Mouse (Mus musculus): Measurements from ENCODE around the gene Pikfyve. TPM values are rescaled to one million over a fixed set of nuclear protein-coding genes. Genes with fewer than 3 reads are reported as not detected.

Gene Pikfyve
- polyA plus RNA-seq, 1 experiment: 12.9 TPM

GRCm38 (mm10) chr1:65162210-65162609 lies 24.3 kb upstream of the Pikfyve start:
- Histone ChIP-seq H3K27me3 (ENCODE audit: control insufficient read depth, insufficient read depth, low read length) (no peaks in the 10 kb centered on the region), H3K4me3 (replicated peaks; ENCODE audit: insufficient read depth, low read depth, low read length) (no peak overlapping the region), H3K4me1 (ENCODE audit: control insufficient read depth, insufficient read depth, low read length) (no peaks in the 10 kb centered on the region), H3K27ac (ENCODE audit: insufficient read depth, low read length) (no peak overlapping the region)
- TF ChIP-seq POLR2A (IDR thresholded peaks at IDR 0.05; ENCODE audit: borderline replicate concordance, insufficient read depth, low read length) (no peak), CTCF (IDR thresholded peaks at IDR 0.05; ENCODE audit: borderline replicate concordance, insufficient read depth, low read depth, low read length) (no peak)
- no peak for DNase-seq
- 100% methylated on average over 1 of the region's 1 CpGs for WGBS

- H3K4me1 ChIP-seq (ENCODE audit: control insufficient read depth, insufficient read depth, low read length): no peaks in the 10 kb centered on the region
- no peak overlapping the region for H3K27ac ChIP-seq (ENCODE audit: insufficient read depth, low read length)
- no peak for TF ChIP-seq CTCF (IDR thresholded peaks at IDR 0.05; ENCODE audit: borderline replicate concordance, insufficient read depth, low read depth, low read length)
- TF ChIP-seq POLR2A (IDR thresholded peaks at IDR 0.05; ENCODE audit: borderline replicate concordance, insufficient read depth, low read length): no peak
- H3K27me3 ChIP-seq (ENCODE audit: control insufficient read depth, insufficient read depth, low read length): no peaks in the 10 kb centered on the region
- DNase-seq: no peak
- WGBS: 80% methylated on average over 1 of the region's 1 CpGs
- H3K4me3 ChIP-seq (replicated peaks; ENCODE audit: insufficient read depth, low read depth, low read length): no peak overlapping the region
These were observed 19.0 kb upstream of the Pikfyve start for GRCm38 (mm10) chr1:65167496-65167895.

GRCm38 (mm10) chr1:65169536-65169935 lies 16.9 kb upstream of the Pikfyve start:
- no peak overlapping the region for H3K4me3 ChIP-seq (replicated peaks; ENCODE audit: insufficient read depth, low read depth, low read length)
- no peak overlapping the region for H3K27ac ChIP-seq (ENCODE audit: insufficient read depth, low read length)
- no peak for DNase-seq
- WGBS: 93% methylated on average over 7 of the region's 7 CpGs
- H3K27me3 ChIP-seq (ENCODE audit: control insufficient read depth, insufficient read depth, low read length): no peaks in the 10 kb centered on the region
- TF ChIP-seq POLR2A (IDR thresholded peaks at IDR 0.05; ENCODE audit: borderline replicate concordance, insufficient read depth, low read length) (no peak), CTCF (IDR thresholded peaks at IDR 0.05; ENCODE audit: borderline replicate concordance, insufficient read depth, low read depth, low read length) (no peak)
- H3K4me1 ChIP-seq (ENCODE audit: control insufficient read depth, insufficient read depth, low read length): no peaks in the 10 kb centered on the region

GRCm38 (mm10) chr1:65169947-65170346 lies 16.5 kb upstream of the Pikfyve start:
- no peak overlapping the region for H3K4me3 ChIP-seq (replicated peaks; ENCODE audit: insufficient read depth, low read depth, low read length)
- 83% methylated on average over 5 of the region's 5 CpGs for WGBS
- no peaks in the 10 kb centered on the region for H3K27me3 ChIP-seq (ENCODE audit: control insufficient read depth, insufficient read depth, low read length)
- no peak for DNase-seq
- no peak overlapping the region for H3K27ac ChIP-seq (ENCODE audit: insufficient read depth, low read length)
- H3K4me1 ChIP-seq (ENCODE audit: control insufficient read depth, insufficient read depth, low read length): no peaks in the 10 kb centered on the region
- no peak for TF ChIP-seq CTCF (IDR thresholded peaks at IDR 0.05; ENCODE audit: borderline replicate concordance, insufficient read depth, low read depth, low read length)
- TF ChIP-seq POLR2A (IDR thresholded peaks at IDR 0.05; ENCODE audit: borderline replicate concordance, insufficient read depth, low read length): no peak

- Histone ChIP-seq H3K27ac (ENCODE audit: insufficient read depth, low read length) (no peak overlapping the region), H3K4me1 (ENCODE audit: control insufficient read depth, insufficient read depth, low read length) (no peaks in the 10 kb centered on the region), H3K27me3 (ENCODE audit: control insufficient read depth, insufficient read depth, low read length) (no peaks in the 10 kb centered on the region), H3K4me3 (replicated peaks; ENCODE audit: insufficient read depth, low read depth, low read length) (no peak overlapping the region)
- WGBS: 80% methylated on average over 4 of the region's 4 CpGs
- DNase-seq: no peak
- TF ChIP-seq CTCF (IDR thresholded peaks at IDR 0.05; ENCODE audit: borderline replicate concordance, insufficient read depth, low read depth, low read length): no peak
- no peak for TF ChIP-seq POLR2A (IDR thresholded peaks at IDR 0.05; ENCODE audit: borderline replicate concordance, insufficient read depth, low read length)
These were observed 14.9 kb upstream of the Pikfyve start for GRCm38 (mm10) chr1:65171579-65171978.

GRCm38 (mm10) chr1:65173716-65174115 lies 12.8 kb upstream of the Pikfyve start:
- Histone ChIP-seq H3K27me3 (ENCODE audit: control insufficient read depth, insufficient read depth, low read length) (no peaks in the 10 kb centered on the region), H3K27ac (ENCODE audit: insufficient read depth, low read length) (no peak overlapping the region), H3K4me1 (ENCODE audit: control insufficient read depth, insufficient read depth, low read length) (no peaks in the 10 kb centered on the region), H3K4me3 (replicated peaks; ENCODE audit: insufficient read depth, low read depth, low read length) (no peak overlapping the region)
- DNase-seq: no peak
- WGBS: 94% methylated on average over 2 of the region's 2 CpGs
- TF ChIP-seq CTCF (IDR thresholded peaks at IDR 0.05; ENCODE audit: borderline replicate concordance, insufficient read depth, low read depth, low read length) (no peak), POLR2A (IDR thresholded peaks at IDR 0.05; ENCODE audit: borderline replicate concordance, insufficient read depth, low read length) (no peak)

- no peak for DNase-seq
- no peak overlapping the region for H3K27ac ChIP-seq (ENCODE audit: insufficient read depth, low read length)
- no peaks in the 10 kb centered on the region for H3K4me1 ChIP-seq (ENCODE audit: control insufficient read depth, insufficient read depth, low read length)
- 70% methylated on average over 4 of the region's 4 CpGs for WGBS
- H3K27me3 ChIP-seq (ENCODE audit: control insufficient read depth, insufficient read depth, low read length): no peaks in the 10 kb centered on the region
- H3K4me3 ChIP-seq (replicated peaks; ENCODE audit: insufficient read depth, low read depth, low read length): no peak overlapping the region
- TF ChIP-seq POLR2A (IDR thresholded peaks at IDR 0.05; ENCODE audit: borderline replicate concordance, insufficient read depth, low read length): no peak
- no peak for TF ChIP-seq CTCF (IDR thresholded peaks at IDR 0.05; ENCODE audit: borderline replicate concordance, insufficient read depth, low read depth, low read length)
These were observed 10.3 kb upstream of the Pikfyve start for GRCm38 (mm10) chr1:65176171-65176570.

- TF ChIP-seq POLR2A (IDR thresholded peaks at IDR 0.05; ENCODE audit: borderline replicate concordance, insufficient read depth, low read length) (no peak), CTCF (IDR thresholded peaks at IDR 0.05; ENCODE audit: borderline replicate concordance, insufficient read depth, low read depth, low read length) (no peak)
- WGBS: 90% methylated on average over 5 of the region's 5 CpGs
- H3K4me1 ChIP-seq (ENCODE audit: control insufficient read depth, insufficient read depth, low read length): no peaks in the 10 kb centered on the region
- no peak overlapping the region for H3K27ac ChIP-seq (ENCODE audit: insufficient read depth, low read length)
- no peaks in the 10 kb centered on the region for H3K27me3 ChIP-seq (ENCODE audit: control insufficient read depth, insufficient read depth, low read length)
- no peak overlapping the region for H3K4me3 ChIP-seq (replicated peaks; ENCODE audit: insufficient read depth, low read depth, low read length)
- no peak for DNase-seq
These were observed 9.6 kb upstream of the Pikfyve start for GRCm38 (mm10) chr1:65176912-65177311.
